Mouse (Mus musculus) CH12.LX (cell line): ENCODE results near the gene Sh2d6.

Experiments
- BHLHE40 ChIP-seq: IDR thresholded peaks from 2 replicates; pipeline ENCODE4 v1.6.1; 2011; ENCODE audit warnings: mild to moderate bottlenecking, low read depth, low read length, improper control_type of control experiment
- CTCF ChIP-seq, 2 experiments: IDR thresholded peaks in 1 of 2; conservative IDR thresholded peaks in 1 of 2; 2 replicates each; pipeline ENCODE4 v1.5.1; 2011 to 2012; ENCODE audit warnings: low read depth in 2 of 2, low read length in 2 of 2, improper control_type of control experiment in 1 of 2, inconsistent platforms in 1 of 2, mild to moderate bottlenecking in 1 of 2, moderate library complexity in 1 of 2
- JUND ChIP-seq: conservative IDR thresholded peaks from 2 replicates; pipeline ENCODE4 v1.6.1; 2011; ENCODE audit warnings: low read depth, low read length, improper control_type of control experiment
- POLR2A ChIP-seq: IDR thresholded peaks from 2 replicates; pipeline ENCODE4 v1.6.1; 2011; ENCODE audit warnings: low read depth, mild to moderate bottlenecking, improper control_type of control experiment, low read length
- POLR2AphosphoS2 ChIP-seq: IDR thresholded peaks from 2 replicates; pipeline ENCODE4 v1.6.1; 2011; ENCODE audit warnings: low read depth, low read length, improper control_type of control experiment

DNA sequence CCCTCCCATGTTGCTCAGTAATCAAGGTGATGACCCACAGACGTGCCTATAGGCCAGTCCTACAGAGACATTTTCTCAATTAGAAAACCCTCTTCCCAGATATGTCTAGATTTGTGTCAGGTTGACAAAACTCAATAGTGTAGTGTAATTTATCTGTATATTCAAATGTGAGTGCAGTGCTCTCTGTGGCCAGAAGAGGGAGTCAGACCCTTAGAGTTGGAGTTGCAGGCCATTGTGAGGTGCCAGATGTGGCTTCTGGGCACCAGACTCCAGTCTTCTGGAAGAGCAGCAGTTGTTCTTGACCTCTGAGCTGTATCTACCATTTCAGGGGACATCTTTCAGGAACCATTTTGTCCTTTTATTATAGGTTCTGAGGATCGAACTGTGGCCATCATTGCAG lies 25.6 kb upstream of the Sh2d6 start:
- TF ChIP-seq POLR2A (no peak), POLR2AphosphoS2 (no peak), CTCF (conservative IDR thresholded peaks at IDR 0.05 in 1 of 2, IDR thresholded peaks at IDR 0.05 in 1 of 2; ENCODE audit: low read depth in 2 of 2, low read length in 2 of 2) (peak; percentile 46 to 49), JUND (no peak), BHLHE40 (no peak)
